Mouse (Mus musculus) adipocyte (in vitro differentiated cells): ENCODE measurements around the gene Gm20219.
"Not testable (repeated sequence)": the region's sequence is repeated elsewhere in the genome, so short reads cannot be mapped to it uniquely, and the experiment has no call there.

Experiments
- DNase-seq: peaks from one replicate; pipeline ENCODE4 v3.0.0-alpha.2; 2016; ENCODE audit warnings: low spot score

Gm20219 gene

DNA sequence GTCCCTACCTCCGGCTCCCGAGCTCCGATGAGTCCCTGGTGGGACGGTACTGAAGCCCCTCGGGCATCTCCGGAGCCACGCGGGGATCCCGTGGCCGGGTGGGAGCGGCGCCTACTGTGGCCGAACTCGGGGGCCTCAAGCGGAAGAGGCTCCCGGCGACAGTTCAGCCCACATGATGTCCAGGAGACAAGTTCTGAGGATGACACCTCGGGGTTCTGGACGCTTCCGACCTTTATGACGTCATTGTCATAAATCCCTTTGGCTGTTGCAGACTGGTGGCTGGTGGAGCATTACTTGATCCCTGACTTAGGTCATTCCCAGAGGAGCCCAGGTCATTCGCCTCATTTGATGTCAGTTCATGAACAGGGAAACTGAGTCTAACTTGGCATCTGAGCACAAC, 41.9 kb downstream of the Gm20219 start, which contains the start of gene Znrf4:
Znrf4 (minus strand) TSS at position 122 of the 400 bp plus-strand sequence.
- DNase-seq = no peak

DNA sequence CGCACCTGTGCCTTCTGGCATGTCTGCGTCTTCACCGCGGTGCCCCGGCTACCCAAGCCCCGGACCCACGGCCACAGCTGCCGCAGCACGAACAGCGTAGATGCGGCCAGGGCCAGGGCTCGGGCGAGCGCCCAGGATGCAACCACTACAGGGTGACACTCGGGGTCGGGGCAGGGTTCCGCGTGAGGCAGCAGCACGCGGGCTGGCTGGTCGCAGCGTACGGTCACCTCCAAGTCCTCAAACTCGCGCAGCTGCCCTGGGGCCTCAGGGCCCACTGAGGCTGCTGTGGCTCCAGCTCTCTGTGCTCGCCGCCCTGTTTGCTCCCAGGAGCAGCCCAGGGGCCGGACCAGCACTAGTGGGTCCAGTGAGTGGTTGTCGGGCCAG, 42.5 kb downstream of the Gm20219 start:
- DNase-seq = no peak

DNA sequence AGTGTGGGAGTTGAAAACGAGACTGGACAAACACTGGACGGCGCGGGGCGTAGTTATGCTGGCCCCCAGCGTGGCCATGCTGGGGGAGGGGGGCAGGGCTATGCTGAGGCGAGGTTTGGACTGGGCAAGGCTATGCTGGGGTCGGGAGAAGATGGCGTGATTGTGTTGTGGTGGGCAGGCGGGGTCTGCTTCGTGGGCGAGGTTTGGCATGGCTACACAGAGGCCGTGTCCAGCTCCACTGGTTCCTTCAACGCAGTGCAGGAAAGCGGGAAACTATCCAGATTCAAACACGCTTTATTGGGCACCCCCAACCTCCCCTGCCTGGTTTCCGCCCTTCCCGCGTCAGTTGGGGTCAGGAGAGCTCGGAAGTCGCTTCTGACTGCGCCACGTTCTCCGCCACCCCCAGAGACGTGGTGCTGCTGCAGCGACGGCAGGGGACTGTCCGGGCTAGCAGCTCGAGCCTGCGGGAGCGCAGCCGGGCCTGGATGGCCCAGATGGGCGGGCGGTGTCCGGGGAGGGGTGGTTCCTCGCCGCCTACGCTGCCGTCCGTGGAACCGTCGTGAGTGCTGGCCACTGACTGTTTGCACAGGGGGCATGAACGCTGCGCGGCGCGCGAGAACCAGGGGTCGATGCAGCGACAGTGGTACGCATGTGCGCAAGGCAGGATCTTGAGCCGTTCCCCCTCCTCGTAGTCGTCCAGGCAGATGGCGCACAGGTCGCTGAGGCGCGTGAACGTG, 43.0 kb downstream of the Gm20219 start:
- no peak for DNase-seq

DNA sequence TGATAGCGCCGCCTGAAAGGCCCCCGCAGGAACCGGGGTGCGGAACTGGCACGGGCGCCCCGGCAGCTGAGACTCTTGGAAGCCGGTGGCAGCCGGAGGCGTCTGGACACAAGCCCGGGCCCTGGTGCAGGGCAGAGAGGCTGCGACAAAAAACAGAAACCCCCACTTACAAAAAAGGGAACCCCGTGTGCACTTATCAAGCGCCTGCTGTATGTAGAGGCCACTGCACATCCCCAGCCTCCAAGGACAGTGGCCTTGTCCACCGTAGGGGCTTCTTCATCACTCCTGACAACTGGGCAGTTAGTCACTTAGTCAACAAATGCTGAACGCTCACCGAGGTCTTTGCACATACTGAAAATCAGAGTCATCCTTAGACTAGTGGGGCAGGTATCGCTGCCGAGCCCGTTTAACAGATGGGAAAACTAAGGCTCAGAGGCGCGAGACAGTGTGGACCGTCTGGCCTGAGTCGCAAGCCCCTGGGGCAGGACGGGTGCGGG, 43.7 kb downstream of the Gm20219 start:
- no peak for DNase-seq

DNA sequence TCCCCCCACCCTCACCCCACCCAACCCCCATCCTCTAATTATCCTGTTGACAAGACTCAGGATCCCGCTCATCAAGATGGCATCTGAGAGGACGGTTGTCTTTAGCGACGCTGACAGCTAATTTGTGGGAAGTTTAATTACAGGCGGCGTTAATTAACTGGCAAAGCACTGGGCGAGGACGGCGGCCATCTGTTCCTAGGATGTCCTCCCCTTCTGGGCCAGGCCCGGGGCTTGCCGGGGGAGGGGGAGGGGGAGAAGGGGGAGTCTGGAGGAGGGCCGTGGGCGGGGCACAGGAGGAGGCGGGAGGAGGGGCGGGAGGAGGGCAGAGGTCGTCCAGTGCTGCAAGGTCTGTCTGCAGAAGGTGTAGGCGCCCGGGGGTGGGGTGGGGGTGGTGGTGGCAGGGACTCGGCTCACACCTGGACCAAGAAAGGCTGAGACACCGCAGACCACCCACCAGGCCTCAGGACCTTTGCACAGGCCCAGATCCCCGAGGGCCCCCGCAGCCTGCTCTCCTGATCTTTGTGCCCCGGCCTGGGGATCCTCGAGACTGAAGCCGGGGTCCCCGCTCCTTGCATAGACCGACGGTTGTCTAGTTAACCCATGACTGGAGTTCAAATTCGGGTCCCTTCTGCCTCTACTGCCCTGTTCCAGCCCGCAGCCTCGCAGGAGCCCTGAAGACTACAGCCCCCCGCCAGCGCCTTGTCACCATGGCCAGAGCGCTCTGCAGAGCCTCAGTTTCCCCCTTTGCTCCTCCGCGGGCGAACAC, 44.3 kb downstream of the Gm20219 start:
- DNase-seq = no peak

DNA sequence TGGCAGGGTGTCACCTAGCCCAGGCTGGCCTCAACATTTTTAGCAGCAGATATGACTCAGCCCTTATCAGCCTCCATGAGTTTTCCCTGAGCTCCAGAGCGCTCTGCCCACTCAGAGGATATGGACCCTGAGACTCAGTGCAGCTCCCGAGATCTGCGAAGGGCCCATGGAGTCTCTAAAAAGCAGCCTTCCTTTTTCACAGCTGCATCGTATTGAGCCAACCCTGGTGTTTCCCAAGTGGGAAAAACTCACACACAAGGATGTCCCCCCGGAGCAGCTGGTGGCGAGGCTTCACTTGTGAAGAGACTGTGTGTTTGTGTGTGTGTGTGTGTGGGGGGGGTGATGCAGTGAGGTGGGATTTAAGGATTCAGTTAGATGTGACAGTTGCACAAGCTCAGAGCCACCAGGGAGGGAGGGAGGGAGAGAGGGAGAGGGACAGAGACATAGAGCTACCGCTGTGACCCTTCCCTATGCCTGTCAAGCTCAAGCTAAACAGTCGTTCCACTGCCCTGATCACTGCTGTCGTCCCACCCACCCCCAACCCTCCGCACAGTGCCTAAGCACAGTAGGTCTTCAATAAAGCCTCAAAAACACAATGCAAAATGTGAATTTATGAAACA, 45.1 kb downstream of the Gm20219 start:
- DNase-seq = no peak

DNA sequence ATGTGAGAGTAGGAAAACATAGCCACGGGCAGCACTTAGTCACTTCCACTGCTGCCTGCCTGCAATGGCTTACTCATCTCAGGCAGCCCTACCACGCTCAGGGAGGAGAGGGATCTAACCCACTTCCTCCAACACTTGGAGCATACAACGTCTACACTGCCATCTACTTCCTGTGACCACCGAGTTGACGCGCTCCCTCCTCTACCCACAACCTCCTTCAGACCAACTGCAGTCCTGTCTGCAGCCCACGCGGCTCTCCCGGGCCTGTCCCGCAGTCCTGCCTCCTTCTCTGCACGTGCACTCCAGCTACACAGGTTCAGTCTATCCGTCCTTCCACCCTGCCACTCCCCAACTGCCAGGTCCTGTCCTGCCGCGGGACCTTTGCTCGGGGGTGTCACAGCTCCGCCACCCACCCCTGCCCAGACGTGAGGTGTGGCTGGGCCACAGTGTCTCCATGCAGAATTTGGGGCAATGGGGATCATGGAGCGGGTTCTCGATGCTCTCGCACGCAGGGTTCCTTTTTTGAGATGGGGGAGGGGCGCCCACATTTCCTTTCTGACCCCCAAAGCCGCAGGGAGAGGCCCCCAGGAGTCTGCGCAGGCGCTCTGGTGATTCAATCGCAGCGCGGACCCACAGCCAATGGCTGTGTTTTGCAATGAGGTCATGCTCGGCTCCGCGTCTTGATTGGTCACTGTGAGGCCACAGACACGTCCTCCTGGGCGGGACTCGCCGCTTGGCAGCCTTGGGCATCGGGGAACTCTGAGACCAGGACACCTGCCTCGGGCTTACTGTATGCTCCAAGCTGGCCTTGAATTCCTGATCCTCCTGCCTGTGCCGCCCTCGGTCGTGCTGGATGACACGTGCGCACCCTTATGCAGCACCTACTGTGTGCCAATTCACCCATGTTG, 46.8 kb downstream of the Gm20219 start:
- DNase-seq = peak; percentile 98

DNA sequence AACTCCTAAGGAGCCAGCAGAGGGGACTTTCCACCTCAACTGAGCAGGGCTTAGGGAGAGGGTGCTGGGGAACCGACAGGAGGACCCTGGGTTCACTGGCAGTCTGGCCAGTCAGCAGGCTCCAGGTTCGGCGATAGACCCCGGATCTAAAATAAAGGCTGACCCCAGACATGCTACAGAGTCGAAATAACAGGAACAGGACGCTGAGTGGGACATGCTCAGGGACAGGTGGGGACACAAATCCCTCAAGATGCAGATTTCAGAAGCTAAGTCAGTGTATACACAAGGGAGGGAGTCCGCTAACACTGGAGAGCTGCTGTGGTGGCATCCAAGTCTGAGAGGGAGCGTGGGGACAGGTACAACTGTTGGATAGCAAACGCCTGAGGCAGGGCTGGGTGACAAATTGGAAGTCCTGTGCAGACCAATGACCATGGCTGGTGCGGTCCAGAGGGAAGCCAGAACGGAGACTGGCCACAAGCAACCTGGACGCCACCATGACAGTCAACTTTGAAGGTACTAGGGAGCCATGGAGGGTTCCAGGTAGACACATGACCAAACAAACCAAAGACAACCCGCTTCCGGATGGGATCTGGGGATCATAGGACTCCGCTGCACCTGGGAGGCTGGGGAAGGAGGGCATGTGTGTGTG, 47.6 kb downstream of the Gm20219 start:
- DNase-seq = no peak

DNA sequence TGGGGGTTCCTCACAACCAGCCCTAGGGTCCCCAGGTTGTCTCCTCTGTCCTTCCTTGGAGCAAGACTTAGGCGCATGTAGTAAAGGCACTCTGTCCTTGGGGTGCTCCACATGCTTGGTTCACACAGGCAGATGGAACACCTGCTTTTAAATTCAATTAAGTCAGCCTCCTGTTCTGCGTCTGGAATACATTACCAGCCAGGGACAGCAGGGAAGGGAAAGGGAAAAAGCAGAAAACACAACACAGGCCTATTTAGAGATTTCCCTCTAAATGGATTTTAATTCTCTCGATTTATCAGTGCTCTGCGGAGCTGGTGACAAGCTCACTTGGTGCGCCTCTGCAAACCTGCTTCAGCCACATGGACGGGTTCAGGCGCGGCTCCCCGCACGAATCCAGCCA, 48.8 kb downstream of the Gm20219 start:
- no peak for DNase-seq

DNA sequence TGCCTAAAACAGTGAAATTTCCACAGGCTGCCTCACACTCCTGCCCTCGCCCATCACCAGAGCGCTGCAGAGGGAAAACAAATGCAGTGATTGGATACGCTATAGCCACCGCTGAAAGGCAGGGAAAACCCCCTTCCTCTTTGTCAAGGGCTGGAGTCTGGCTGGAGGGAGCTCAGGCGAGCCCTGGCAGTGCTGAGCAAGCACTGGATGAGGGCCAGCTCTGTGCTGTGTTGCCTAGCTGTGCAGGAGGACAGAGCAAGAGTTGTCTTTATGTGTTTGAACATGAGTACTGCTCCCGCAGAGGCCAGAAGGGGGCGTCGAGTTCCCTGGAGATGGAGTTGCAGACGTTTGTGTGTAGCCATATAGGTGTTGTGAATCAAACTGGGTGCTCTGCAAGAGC, 51.7 kb downstream of the Gm20219 start:
- peak; percentile 74 for DNase-seq

DNA sequence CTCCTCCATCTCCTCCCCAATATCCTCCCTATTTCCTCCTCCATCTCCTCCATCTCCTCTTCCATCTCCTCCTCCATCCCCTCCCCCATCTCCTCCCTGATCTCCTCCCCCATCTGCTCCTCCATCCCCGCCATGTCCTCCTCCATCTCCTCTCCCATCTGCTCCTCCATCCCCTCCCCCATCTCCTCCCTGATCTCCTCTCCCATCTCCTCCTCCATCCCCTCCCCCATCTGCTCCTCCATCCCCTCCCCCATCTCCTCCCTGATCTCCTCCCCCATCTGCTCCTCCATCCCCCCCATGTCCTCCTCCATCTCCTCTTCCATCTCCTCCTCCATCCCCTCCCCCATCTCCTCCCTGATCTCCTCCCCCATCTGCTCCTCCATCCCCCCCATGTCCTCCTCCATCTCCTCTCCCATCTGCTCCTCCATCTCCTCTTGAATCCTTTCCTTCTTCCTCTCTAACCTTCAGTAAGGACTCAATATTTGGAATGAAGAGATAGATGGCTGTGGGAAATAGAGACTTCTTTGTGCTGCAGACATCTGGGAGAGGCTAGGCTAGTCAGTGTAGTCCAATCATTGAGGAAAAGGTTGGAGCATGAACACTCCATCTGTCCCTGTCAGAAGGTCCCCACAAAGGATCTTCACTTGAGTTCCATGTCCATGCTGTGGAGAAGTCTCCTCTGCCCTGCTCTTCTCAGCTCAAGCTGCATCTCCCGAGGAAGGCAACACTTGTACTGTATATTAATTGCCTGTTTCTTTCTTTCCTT, 52.4 kb downstream of the Gm20219 start:
- not testable (repeated sequence) for DNase-seq
